Mouse (Mus musculus) intestine, embryonic 16.5 days (tissue): Measurements from ENCODE around the gene Mmrn1. TPM values are rescaled to one million over a fixed set of nuclear protein-coding genes. Genes with fewer than 3 reads are reported as not detected.
A peak's percentile ranks its signal among the peaks of the same experiment; 100 is the strongest.

ENCODE experiments used
- ATAC-seq: fragments of 200-750 bp; cut with Nextera tagmentation; 2 replicates; pipeline ENCODE4 v1.8.0; 2017; ENCODE audit warnings: moderate TSS enrichment, moderate library complexity
- H3K27ac ChIP-seq: fragments of 300-500 bp; sonication (generic); 2 replicates; pipeline ENCODE4 v1.5.1; 2014; ENCODE audit warnings: mild to moderate bottlenecking, low read length
- H3K27me3 ChIP-seq: fragments of 300-500 bp; sonication (generic); replicated peaks from 2 replicates; pipeline ENCODE4 v1.6.1; 2014; ENCODE audit warnings: low read length, control low read depth, mixed read lengths; ENCODE audit not compliant: control insufficient read depth, insufficient read depth
- H3K36me3 ChIP-seq: fragments of 300-500 bp; sonication (generic); 2 replicates; pipeline ENCODE4 v1.6.1; 2014; ENCODE audit warnings: low read length, control low read depth; ENCODE audit not compliant: control insufficient read depth, insufficient read depth
- H3K4me1 ChIP-seq: fragments of 300-500 bp; sonication (generic); 2 replicates; pipeline ENCODE4 v1.6.1; 2014; ENCODE audit warnings: low read length, control low read depth, mixed read lengths; ENCODE audit not compliant: control insufficient read depth, insufficient read depth
- H3K4me2 ChIP-seq: fragments of 300-500 bp; sonication (generic); 2 replicates; pipeline ENCODE4 v1.6.1; 2014; ENCODE audit warnings: low read depth, low read length, control low read depth
- H3K4me3 ChIP-seq: fragments of 300-500 bp; sonication (generic); 2 replicates; pipeline ENCODE4 v1.5.1; 2014; ENCODE audit warnings: mild to moderate bottlenecking, low read length
- H3K9ac ChIP-seq: fragments of 300-500 bp; sonication (generic); 2 replicates; pipeline ENCODE4 v1.6.1; 2014; ENCODE audit warnings: low read depth, low read length
- H3K9me3 ChIP-seq: fragments of 300-500 bp; sonication (generic); 2 replicates; pipeline ENCODE4 v1.6.1; 2016; ENCODE audit warnings: low read length, control low read depth; ENCODE audit not compliant: control insufficient read depth
- WGBS: fragments of 180-500 bp; shearing (Covaris S2); extraction: QIAGEN DNeasy Blood & Tissue Kit; methylation state at CpG from one replicate; pipeline ENCODE4 v1.1.7; 2014; 5-methylcytosine and 5-hydroxymethylcytosine counted together
- polyA plus RNA-seq: library from polyadenylated mRNA; unstranded; fragments of >200 nt; fragmentation: Nextera tagmentation; extraction: Ambion mirVana; gene quantifications from 2 replicates; pipeline ENCODE4 v1.2.1, GENCODE M21; 2015

The Mmrn1 gene
- polyA plus RNA-seq, 1 experiment from 2014 or later: 4.3 TPM

GRCm38 (mm10) chr6:60985919-60986318 lies 61.1 kb downstream of the Mmrn1 start:
- no peak overlapping the region for H3K9ac ChIP-seq

DNA sequence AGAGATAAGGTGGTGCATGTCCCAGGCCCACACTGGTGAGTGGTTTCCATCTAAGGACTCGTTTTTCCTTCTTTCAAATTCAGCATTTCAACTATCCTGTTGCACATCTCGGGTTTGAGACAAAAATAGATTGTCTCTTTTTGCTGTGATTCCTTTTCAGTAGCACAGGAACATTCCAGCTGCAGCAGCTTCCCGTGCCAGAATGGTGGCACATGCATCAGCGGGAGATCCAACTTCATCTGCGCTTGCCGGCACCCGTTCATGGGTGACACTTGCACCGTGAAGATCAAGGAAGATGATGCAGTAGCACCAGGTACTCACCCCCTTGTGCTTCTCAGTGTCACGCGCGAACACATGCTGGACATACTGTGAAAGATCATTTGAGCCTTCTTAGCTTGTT lies 62.1 kb downstream of the Mmrn1 start:
- Histone ChIP-seq H3K27me3 (no peaks in the 10 kb centered on the region), H3K36me3 (no peaks in the 10 kb centered on the region), H3K4me3 (no peak overlapping the region), H3K9ac (no peak overlapping the region), H3K9me3 (no peaks in the 10 kb centered on the region), H3K4me2 (no peak overlapping the region), H3K4me1 (no peaks in the 10 kb centered on the region), H3K27ac (no peak overlapping the region)
- 87% methylated on average over 11 of the region's 11 CpGs for WGBS
- no peak for ATAC-seq

More at GRCm38 (mm10) chr6:60985919-60986318, 61.1 kb downstream of the Mmrn1 start:
- Histone ChIP-seq H3K27ac (no peak overlapping the region), H3K9me3 (no peaks in the 10 kb centered on the region), H3K4me1 (no peaks in the 10 kb centered on the region), H3K36me3 (no peaks in the 10 kb centered on the region), H3K4me2 (no peak overlapping the region), H3K27me3 (no peaks in the 10 kb centered on the region), H3K4me3 (no peak overlapping the region)
- ATAC-seq: no peak
- WGBS: 43% methylated on average over 2 of the region's 2 CpGs

DNA sequence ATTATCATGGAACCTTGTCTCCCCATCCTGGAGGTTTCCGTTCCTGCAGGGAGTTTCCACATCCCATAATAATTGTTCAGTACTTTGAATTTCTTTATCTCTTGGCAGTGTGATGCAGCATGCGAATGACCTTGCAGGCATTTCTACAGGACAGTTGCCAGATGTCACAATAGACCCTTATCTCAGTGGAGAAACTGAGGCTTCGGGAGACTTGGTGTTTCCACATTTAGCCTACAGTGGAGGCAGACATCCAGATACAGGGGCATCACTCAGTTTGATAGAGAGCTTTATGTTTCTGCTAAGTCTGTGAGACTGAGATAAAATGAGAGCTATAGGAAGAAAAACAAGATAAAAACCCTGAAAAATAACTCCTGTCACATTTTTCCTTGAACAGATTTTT lies 63.0 kb downstream of the Mmrn1 start:
- H3K9me3 ChIP-seq: no peaks in the 10 kb centered on the region
- no peak overlapping the region for H3K9ac ChIP-seq
- H3K27me3 ChIP-seq: no peaks in the 10 kb centered on the region
- no peaks in the 10 kb centered on the region for H3K36me3 ChIP-seq
- 79% methylated on average over 3 of the region's 3 CpGs for WGBS
- H3K27ac ChIP-seq: no peak overlapping the region
- no peak for ATAC-seq
- H3K4me2 ChIP-seq: no peak overlapping the region
- H3K4me1 ChIP-seq: no peaks in the 10 kb centered on the region
- no peak overlapping the region for H3K4me3 ChIP-seq

DNA sequence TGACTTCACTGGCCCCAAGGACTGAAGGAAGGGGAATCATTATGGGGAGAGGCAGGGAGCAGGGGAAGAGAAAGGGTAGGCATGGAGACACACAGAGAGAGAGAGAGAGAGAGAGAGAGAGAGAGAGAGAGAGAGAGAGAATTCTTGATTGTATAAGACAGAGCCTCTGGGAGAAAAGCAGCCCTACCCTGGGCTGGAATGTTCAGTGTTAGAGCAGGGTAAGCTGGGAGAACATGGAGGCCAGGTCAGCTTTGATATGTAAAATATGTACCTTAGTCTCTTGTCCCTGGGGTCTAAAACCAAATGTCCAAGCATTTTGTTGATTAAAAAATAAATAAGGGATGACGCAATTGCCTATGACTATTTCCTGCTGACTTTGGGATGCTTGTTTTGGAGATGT lies 67.6 kb downstream of the Mmrn1 start:
- Histone ChIP-seq H3K4me1 (no peaks in the 10 kb centered on the region), H3K9me3 (no peaks in the 10 kb centered on the region), H3K36me3 (no peaks in the 10 kb centered on the region), H3K27ac (no peak overlapping the region), H3K9ac (no peak overlapping the region), H3K4me2 (no peak overlapping the region), H3K27me3 (no peaks in the 10 kb centered on the region), H3K4me3 (no peak overlapping the region)
- WGBS: 97% methylated on average over 1 of the region's 1 CpGs
- ATAC-seq: no peak

- 84% methylated on average over 4 of the region's 4 CpGs for WGBS
- H3K27ac ChIP-seq: no peak overlapping the region
- H3K4me2 ChIP-seq: no peak overlapping the region
- no peaks in the 10 kb centered on the region for H3K4me1 ChIP-seq
- H3K9me3 ChIP-seq: no peaks in the 10 kb centered on the region
- no peak overlapping the region for H3K4me3 ChIP-seq
- H3K9ac ChIP-seq: no peak overlapping the region
- ATAC-seq: no peak
- no peaks in the 10 kb centered on the region for H3K36me3 ChIP-seq
- H3K27me3 ChIP-seq: no peaks in the 10 kb centered on the region
Observed at GRCm38 (mm10) chr6:60993386-60994108, 68.8 kb downstream of the Mmrn1 start.

DNA sequence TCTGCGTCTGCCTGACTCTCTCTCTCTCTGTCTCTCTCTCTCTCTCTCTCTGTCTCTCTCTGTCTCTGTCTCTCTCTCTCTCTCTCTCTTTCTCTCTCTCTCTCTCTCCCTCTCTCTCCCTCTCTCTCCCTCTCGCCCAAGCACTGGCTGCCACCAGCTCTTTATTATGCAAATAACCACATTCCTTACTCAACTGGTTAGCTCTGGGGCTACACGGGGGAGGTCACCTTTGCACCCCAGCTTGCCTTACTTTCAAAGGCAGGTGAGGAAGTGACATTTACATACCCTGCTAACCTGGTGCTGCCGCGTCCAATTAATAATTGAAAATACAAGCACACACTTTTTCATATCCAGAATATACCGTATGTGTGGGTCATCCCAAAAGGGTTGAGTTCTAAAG lies 69.3 kb downstream of the Mmrn1 start:
- Histone ChIP-seq H3K4me2 (peak overlapping the region; percentile 25; the same call in 1 of the 2 replicates), H3K9ac (no peak overlapping the region), H3K9me3 (no peaks in the 10 kb centered on the region), H3K36me3 (no peaks in the 10 kb centered on the region), H3K27me3 (no peaks in the 10 kb centered on the region), H3K27ac (no peak overlapping the region), H3K4me3 (no peak overlapping the region), H3K4me1 (no peaks in the 10 kb centered on the region)
- ATAC-seq: peak; percentile 87
- WGBS: 34% methylated on average over 6 of the region's 6 CpGs

DNA sequence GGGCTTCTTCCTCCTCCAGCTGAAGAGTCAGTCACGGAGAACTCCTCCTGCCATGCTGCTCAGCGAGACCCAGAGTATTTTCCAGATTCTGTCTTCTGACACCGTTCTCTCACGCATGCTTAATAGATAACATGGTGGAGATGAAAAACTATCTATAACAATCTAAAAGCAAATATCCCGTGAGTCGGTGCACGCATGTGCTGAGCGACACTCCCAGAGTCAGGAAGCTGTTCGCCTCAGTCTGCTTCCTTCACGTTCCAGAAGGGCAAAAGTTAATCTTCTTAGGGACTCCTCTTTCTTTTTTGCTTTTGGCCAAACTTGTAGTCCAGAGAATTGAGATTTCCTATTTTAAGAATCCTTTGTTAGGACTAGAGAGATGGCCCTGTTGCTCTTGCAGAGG lies 69.7 kb downstream of the Mmrn1 start:
- Histone ChIP-seq H3K4me3 (no peak overlapping the region), H3K4me1 (no peaks in the 10 kb centered on the region), H3K27ac (no peak overlapping the region), H3K27me3 (no peaks in the 10 kb centered on the region), H3K9ac (no peak overlapping the region), H3K4me2 (peak overlapping the region; percentile 25; the same call in 1 of the 2 replicates), H3K36me3 (no peaks in the 10 kb centered on the region), H3K9me3 (no peaks in the 10 kb centered on the region)
- peak; percentile 76 for ATAC-seq
- WGBS: 44% methylated on average over 10 of the region's 10 CpGs

GRCm38 (mm10) chr6:60995596-60995995 lies 70.8 kb downstream of the Mmrn1 start:
- no peaks in the 10 kb centered on the region for H3K4me1 ChIP-seq
- H3K36me3 ChIP-seq: no peaks in the 10 kb centered on the region
- 67% methylated on average over 6 of the region's 6 CpGs for WGBS
- H3K4me3 ChIP-seq: no peak overlapping the region
- H3K27ac ChIP-seq: no peak overlapping the region
- H3K27me3 ChIP-seq: no peaks in the 10 kb centered on the region
- H3K9ac ChIP-seq: no peak overlapping the region
- ATAC-seq: no peak
- no peak overlapping the region for H3K4me2 ChIP-seq
- H3K9me3 ChIP-seq: no peaks in the 10 kb centered on the region

- no peaks in the 10 kb centered on the region for H3K27me3 ChIP-seq
- H3K4me2 ChIP-seq: no peak overlapping the region
- WGBS: 71% methylated on average over 1 of the region's 1 CpGs
- no peak overlapping the region for H3K9ac ChIP-seq
- H3K27ac ChIP-seq: no peak overlapping the region
- 0 out of 2 replicates have a peak, but pooled peaks cover under 1% of the 10 kb centered on the region for H3K9me3 ChIP-seq
- no peaks in the 10 kb centered on the region for H3K36me3 ChIP-seq
- ATAC-seq: no peak
- no peak overlapping the region for H3K4me3 ChIP-seq
- H3K4me1 ChIP-seq: no peaks in the 10 kb centered on the region
Observed at GRCm38 (mm10) chr6:60996328-60996727, 71.6 kb downstream of the Mmrn1 start.
